Mouse (Mus musculus): ENCODE data around the gene Mier3. TPM values are rescaled to one million over a fixed set of nuclear protein-coding genes. Genes with fewer than 3 reads are reported as not detected.
A peak's percentile ranks its signal among the peaks of the same experiment; 100 is the strongest.
"Not testable (repeated sequence)": the region's sequence is repeated elsewhere in the genome, so short reads cannot be mapped to it uniquely, and the experiment has no call there.

The Mier3 gene
- total RNA-seq, 2 experiments from 2014 or later, result 24.8 to 39.4 TPM

- peak; percentile 22 for ATAC-seq (replicated peaks; ENCODE audit: low FRiP score, poor library complexity, severe bottlenecking)
Observed at GRCm38 (mm10) chr13:111686522-111687284, 5.9 kb downstream of the Mier3 start.

DNA sequence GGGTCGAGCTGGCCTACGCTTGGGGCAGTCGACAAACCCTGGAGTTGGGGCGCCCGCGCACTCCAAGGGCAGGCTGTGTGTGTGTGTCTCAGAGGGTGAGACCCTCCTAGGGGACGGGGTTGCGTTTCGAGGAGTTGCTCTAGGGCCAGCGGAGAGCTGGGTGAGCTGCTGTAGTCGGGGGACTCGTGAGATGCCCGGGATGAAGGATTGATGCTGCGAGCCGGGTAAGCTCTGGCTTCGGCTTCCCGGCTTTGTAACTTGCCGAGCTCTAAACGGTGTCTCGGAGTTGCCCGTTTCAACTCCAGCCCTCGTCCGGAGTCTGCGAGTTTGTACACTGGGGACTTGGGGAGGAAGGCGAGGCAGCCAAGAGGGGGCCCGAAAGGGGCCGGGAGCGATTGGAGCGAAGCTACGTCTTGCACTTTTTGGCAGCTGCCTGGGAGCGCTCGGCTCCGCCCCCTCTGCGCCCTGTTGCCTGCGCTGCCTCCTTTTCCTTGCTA is 6.6 kb downstream of the Mier3 start:
- ATAC-seq (replicated peaks; ENCODE audit: low FRiP score, poor library complexity, severe bottlenecking), result peak; percentile 76

- ATAC-seq (replicated peaks; ENCODE audit: low FRiP score, poor library complexity, severe bottlenecking), result no peak
Observed at GRCm38 (mm10) chr13:111703396-111703795, 22.6 kb downstream of the Mier3 start.

- not testable (repeated sequence) for ATAC-seq (replicated peaks; ENCODE audit: low FRiP score, poor library complexity, severe bottlenecking)
Observed at GRCm38 (mm10) chr13:111703952-111704351, 23.2 kb downstream of the Mier3 start.

GRCm38 (mm10) chr13:111710531-111710930 is 29.8 kb downstream of the Mier3 start:
- ATAC-seq (replicated peaks; ENCODE audit: low FRiP score, poor library complexity, severe bottlenecking), result no peak

GRCm38 (mm10) chr13:111719726-111720125 is 38.9 kb downstream of the Mier3 start:
- no peak for ATAC-seq (replicated peaks; ENCODE audit: low FRiP score, poor library complexity, severe bottlenecking)

- peak; percentile 57 for ATAC-seq (replicated peaks; ENCODE audit: low FRiP score, poor library complexity, severe bottlenecking)
Observed at GRCm38 (mm10) chr13:111724811-111725164, 44.0 kb downstream of the Mier3 start.

GRCm38 (mm10) chr13:111725165-111726077 is 44.6 kb downstream of the Mier3 start:
- peak; percentile 91 for ATAC-seq (replicated peaks; ENCODE audit: low FRiP score, poor library complexity, severe bottlenecking)

DNA sequence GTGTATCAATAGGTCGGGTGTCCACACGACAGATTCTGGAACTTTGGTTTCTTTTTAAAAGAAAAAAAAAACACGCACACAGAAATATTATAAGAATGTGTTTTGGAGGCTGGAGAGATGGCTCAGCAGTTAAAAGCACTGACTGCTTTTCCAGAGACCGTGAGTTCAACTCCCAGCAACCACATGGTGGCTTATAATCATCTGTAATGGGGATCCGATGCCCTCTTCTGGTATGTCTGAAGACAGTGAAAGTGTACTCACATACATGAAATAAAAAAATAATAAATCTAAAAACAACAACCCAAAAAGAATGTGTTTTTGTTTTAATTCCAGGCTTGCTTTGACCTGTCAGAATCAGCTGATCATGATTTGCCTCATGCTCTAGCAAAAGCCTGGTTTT is 46.1 kb downstream of the Mier3 start:
- no peak for ATAC-seq (replicated peaks; ENCODE audit: low FRiP score, poor library complexity, severe bottlenecking)

DNA sequence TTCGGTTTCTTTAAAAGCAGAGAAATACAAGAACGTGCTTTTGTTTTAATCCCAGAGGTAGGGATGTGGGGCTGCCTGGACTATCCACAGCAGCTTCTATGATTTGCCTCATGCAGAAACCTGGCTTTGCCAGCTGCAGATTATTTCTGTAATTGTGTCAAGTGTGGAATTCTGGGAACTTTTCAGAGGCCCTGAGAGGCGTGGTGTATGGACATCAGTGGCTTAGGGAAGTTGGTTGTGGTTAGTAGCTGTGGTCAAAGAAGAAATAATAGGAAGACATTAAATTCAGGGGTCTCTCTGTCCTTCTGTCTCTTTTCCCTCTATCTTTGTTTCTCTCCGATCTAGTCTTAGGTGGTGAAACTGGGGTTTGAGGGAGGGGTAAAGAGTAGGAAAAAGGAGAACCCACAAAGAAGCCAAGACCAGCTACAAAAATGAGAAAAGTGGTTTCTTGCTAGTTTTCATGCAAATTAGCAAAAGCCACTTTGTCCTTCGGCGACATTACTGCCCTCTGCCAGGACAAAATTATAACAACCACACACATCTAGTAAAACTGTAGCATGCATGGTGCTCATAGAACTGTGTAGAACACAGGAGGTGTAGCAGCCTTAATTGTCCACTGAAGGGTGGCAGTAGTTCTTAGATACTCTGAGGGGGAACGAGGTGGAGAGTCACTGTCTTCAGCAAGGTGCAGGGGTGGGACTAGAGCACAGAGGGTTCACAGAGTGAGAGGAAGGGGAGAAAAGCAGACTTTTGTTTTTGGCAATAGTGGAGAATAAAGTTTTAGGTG is 60.6 kb downstream of the Mier3 start:
- ATAC-seq (replicated peaks; ENCODE audit: low FRiP score, poor library complexity, severe bottlenecking), result no peak

DNA sequence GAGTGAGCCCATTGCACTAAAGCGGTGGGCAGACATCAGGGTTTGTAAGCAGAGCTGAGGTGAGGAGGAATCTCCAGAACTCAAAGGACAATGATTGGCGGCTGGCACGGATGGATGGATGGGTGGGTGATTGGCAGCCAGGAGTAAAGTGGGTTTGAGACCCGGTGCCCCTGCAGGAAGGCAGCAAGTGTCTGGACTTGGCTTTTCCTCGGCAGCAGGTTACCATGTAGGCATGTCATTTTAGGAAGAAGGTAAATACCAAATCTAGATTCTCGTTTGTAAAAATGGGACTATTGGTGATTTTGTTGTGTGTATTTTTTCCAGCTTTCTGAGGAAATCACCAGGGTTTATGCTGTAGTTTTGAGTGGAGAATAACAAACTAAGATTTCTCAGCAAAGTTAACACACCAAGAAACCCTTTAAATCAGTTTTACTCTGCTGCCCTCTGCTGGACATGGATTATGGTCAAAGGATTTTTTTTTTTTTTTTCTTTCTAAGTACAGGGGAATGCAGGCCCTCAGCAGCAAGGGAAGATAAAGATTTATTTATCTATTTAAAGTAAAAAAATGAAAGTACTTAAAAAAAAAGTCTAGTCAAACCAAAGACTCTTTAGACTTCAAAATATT is 61.3 kb downstream of the Mier3 start:
- peak; percentile 59; the same call in 1 of the 2 replicates for ATAC-seq (replicated peaks; ENCODE audit: low FRiP score, poor library complexity, severe bottlenecking)

- peak; percentile 53 for ATAC-seq (replicated peaks; ENCODE audit: low FRiP score, poor library complexity, severe bottlenecking)
Observed at GRCm38 (mm10) chr13:111744233-111745000, 63.6 kb downstream of the Mier3 start.

DNA sequence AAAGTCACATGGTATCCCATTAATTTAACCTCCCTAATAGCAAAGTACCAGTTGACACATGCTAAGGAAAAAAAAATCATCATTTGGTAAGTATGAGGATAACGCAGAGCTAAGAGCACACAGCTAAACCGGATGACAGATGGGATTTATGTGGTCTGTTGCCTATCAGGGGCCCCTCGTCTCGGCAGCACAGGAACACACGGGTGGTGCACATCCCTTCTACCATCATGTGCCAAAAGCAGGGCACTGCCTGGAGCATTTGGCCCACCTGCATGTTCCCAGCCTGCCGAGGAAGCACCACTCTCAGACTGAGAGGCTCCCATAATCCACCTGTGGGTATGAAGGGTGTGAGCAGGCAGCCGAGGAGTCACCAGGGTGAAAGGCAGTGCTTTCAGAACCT is 64.4 kb downstream of the Mier3 start:
- no peak for ATAC-seq (replicated peaks; ENCODE audit: low FRiP score, poor library complexity, severe bottlenecking)

- no peak for ATAC-seq (replicated peaks; ENCODE audit: low FRiP score, poor library complexity, severe bottlenecking)
Observed at GRCm38 (mm10) chr13:111746831-111747230, 66.1 kb downstream of the Mier3 start.

GRCm38 (mm10) chr13:111748301-111749062 is 67.7 kb downstream of the Mier3 start:
- 0 out of 2 replicates have a peak, but pooled peaks have one; percentile 14 for ATAC-seq (replicated peaks; ENCODE audit: low FRiP score, poor library complexity, severe bottlenecking)

- no peak for ATAC-seq (replicated peaks; ENCODE audit: low FRiP score, poor library complexity, severe bottlenecking)
Observed at GRCm38 (mm10) chr13:111753321-111753720, 72.5 kb downstream of the Mier3 start.

GRCm38 (mm10) chr13:111755377-111755776 is 74.6 kb downstream of the Mier3 start:
- no peak for ATAC-seq (replicated peaks; ENCODE audit: low FRiP score, poor library complexity, severe bottlenecking)

DNA sequence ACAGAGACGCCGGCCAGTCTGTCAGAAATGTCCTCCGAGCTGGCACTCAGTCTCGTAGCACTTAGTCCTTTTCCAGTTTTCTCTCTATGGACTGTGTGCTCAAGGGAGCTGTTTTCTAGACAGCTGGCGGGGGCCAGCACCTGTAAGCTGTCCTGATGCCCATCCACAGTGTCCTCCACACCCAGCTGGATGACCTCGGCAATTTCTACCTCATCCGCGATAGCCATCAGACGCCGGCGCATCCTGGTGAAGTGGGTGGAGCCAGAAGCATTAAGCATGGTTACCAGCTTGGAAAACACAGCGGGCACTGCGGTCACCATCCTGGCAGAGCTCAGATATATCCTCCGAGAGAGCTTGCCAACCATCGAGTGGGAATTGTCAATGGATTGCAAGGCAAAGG is 75.2 kb downstream of the Mier3 start:
- ATAC-seq (replicated peaks; ENCODE audit: low FRiP score, poor library complexity, severe bottlenecking), result no peak
